Mouse (Mus musculus) macrophage (primary cell): ENCODE data around the gene Ifi35. TPM values are rescaled to one million over a fixed set of nuclear protein-coding genes. Genes with fewer than 3 reads are reported as not detected.

ENCODE experiments used
- H3K27ac ChIP-seq: fragments of 350-480 bp; formaldehyde crosslinking; 2 replicates; pipeline ENCODE4 v1.9.0; 2021
- H3K36me3 ChIP-seq: fragments of 350-480 bp; formaldehyde crosslinking; 2 replicates; pipeline ENCODE4 v1.9.0; 2021; ENCODE audit errors: inconsistent target
- H3K4me3 ChIP-seq: fragments of 350-480 bp; formaldehyde crosslinking; 2 replicates; pipeline ENCODE4 v1.9.0; 2021; ENCODE audit errors: inconsistent target
- H3K79me2 ChIP-seq: fragments of 350-480 bp; formaldehyde crosslinking; 2 replicates; pipeline ENCODE4 v1.9.0; 2021; ENCODE audit errors: inconsistent target
- WGBS: methylation state at CpG from one replicate; pipeline ENCODE4 v1.1.7; 2026; ENCODE audit warnings: inconsistent platforms; ENCODE audit not compliant: missing documents; 5-methylcytosine and 5-hydroxymethylcytosine counted together
- polyA plus RNA-seq: library from polyadenylated mRNA; stranded (reverse); fragments of 250-400 nt; gene quantifications from 3 replicates; pipeline ENCODE4 v1.2.4, GENCODE M21; 2018; ENCODE audit warnings: inconsistent platforms

The Ifi35 gene
- polyA plus RNA-seq, 1 experiment from 2014 or later = 24.9 TPM

DNA sequence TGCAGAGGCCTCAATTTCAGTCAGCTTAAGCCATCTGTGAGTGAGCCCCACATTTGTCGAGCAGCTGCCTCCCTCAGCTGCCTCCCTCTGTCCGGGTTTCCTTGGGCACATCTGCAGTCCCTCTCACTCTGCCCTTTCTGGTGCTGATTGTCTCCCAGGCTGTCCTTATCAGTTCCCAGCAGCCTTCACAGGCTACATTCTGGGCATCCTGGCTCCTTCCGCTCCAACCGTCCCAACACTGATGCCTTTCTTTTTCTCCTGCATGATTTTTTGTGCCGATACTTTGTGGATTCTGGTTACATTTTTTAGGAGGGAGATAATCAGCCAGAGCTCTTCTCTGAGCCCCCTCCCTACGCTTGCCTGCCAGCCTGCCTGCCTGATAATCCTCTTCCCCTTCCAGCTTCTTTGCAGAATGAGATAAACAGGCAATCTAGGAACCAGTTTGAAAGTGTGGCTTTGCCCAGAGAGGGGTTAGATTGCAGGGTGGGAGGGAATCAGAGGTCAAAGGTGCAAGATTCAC lies 37.4 kb downstream of the Ifi35 start:
- H3K4me3 ChIP-seq = no peak overlapping the region
- no peak overlapping the region for H3K27ac ChIP-seq
- WGBS = 76% methylated on average over 6 of the region's 6 CpGs
- H3K79me2 ChIP-seq = no peaks in the 10 kb centered on the region
- H3K36me3 ChIP-seq = no peaks in the 10 kb centered on the region

DNA sequence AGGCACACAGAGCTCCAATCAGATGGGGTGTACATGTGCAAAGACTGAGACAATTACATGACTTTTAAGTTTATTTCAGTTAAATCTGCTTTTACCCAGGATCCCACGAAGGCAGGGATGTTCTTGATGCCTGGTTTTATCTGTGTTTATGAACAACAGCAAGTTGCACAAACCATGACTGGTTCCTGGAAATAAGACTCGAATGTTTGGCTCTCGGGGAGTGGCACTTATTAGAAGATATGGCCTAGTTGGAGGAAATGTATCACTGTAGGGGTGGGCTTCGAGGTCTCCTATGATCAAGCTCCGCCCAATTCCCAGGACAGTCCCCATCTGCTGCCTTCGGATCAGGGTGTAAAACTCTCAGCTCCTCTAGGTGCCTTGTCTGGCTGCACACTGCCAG lies 37.9 kb downstream of the Ifi35 start:
- Histone ChIP-seq H3K79me2 (no peaks in the 10 kb centered on the region), H3K36me3 (no peaks in the 10 kb centered on the region), H3K27ac (no peak overlapping the region), H3K4me3 (no peak overlapping the region)
- WGBS = 88% methylated on average over 6 of the region's 6 CpGs

DNA sequence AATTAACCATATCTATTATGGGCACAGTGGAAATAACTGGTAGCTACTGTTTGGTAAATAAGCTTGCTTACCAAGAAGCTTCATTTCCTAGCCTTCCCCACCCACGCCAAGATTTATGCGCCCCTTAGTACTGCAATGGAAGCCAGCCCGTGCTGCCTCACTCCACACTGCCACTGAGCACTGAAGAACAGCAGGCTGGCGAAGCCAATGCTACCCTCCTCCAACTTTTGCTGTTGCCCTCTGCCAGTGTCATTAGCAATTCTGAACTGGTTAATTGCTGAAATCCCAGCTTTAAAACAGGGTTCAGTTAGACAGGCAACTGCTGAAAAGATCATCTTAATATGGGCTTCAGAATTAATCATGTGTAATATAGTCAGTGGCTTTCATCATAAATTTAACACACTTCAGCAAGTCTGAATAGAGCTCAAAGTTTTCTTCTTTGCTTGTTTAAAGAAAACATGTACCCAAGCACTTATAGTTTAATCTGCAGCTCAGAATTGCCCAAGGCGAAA lies 58.1 kb downstream of the Ifi35 start:
- no peak overlapping the region for H3K4me3 ChIP-seq
- H3K36me3 ChIP-seq = no peaks in the 10 kb centered on the region
- H3K79me2 ChIP-seq = no peaks in the 10 kb centered on the region
- WGBS = 96% methylated on average over 5 of the region's 5 CpGs
- no peak overlapping the region for H3K27ac ChIP-seq

DNA sequence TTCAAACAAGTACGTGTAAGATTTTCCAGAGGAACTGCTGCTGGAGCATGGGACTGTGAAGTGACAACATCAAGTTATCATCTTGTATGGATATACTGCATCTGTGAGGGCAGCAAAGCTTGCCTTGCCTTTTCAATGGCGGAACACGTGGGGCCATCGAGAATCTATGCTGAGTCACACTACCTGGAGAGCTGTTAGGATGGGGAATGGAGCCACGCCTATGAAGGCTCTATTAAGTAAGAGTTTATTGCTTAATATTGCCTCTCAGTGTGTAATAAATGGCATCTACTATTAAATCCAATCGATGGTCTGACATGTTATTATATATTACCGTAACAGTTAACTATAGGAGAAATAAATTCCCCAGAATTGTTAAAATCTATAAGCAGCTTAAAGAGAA lies 58.9 kb downstream of the Ifi35 start:
- WGBS = 87% methylated on average over 7 of the region's 7 CpGs
- Histone ChIP-seq H3K27ac (no peak overlapping the region), H3K4me3 (no peak overlapping the region), H3K36me3 (no peaks in the 10 kb centered on the region), H3K79me2 (no peaks in the 10 kb centered on the region)

Other genes with a start within 250 kb of the Ifi35 start
- gene Ezh1, start 221.9 kb upstream of the Ifi35 start, polyA plus RNA-seq = 19.6 to 40.4 TPM (median 38.1 TPM) in 3 replicates
- 0.36 TPM in 1 of 3 replicates, not detected in the others for gene Ramp2, start 202.4 kb upstream of the Ifi35 start, polyA plus RNA-seq
- gene Vps25, start 194.7 kb upstream of the Ifi35 start, polyA plus RNA-seq = 90.9 to 128 TPM (median 115 TPM) in 3 replicates
- gene Wnk4, start 187.8 kb upstream of the Ifi35 start, polyA plus RNA-seq = not detected in 3 replicates
- gene Cntd1, start 169.4 kb upstream of the Ifi35 start, polyA plus RNA-seq = 0.17 to 0.29 TPM in 2 of 3 replicates, not detected in the other
- 46.1 to 108 TPM (median 103 TPM) in 3 replicates for gene Coa3, start 169.3 kb upstream of the Ifi35 start, polyA plus RNA-seq
- 89.3 to 112 TPM (median 98.9 TPM) in 3 replicates for gene Becn1, start 146.1 kb upstream of the Ifi35 start, polyA plus RNA-seq
- 53.0 to 111 TPM (median 98.6 TPM) in 3 replicates for gene Psme3, start 132.2 kb upstream of the Ifi35 start, polyA plus RNA-seq
- gene Aoc2, start 123.3 kb upstream of the Ifi35 start, polyA plus RNA-seq = 0.43 to 1.0 TPM (median 0.67 TPM) in 3 replicates
- gene Aoc3, start 117.8 kb upstream of the Ifi35 start, polyA plus RNA-seq = not detected in 3 replicates
- gene G6pc, start 80.8 kb upstream of the Ifi35 start, polyA plus RNA-seq = not detected in 3 replicates
- 11.0 to 28.5 TPM (median 12.0 TPM) in 3 replicates for gene Aarsd1, start 30.8 kb upstream of the Ifi35 start, polyA plus RNA-seq
- gene Gm27029, start 23.6 kb upstream of the Ifi35 start, polyA plus RNA-seq = 0.82 to 2.1 TPM in 2 of 3 replicates, not detected in the other
- 7.5 to 12.0 TPM (median 11.5 TPM) in 3 replicates for gene Rundc1, start 23.3 kb upstream of the Ifi35 start, polyA plus RNA-seq
- gene Ptges3l, start 23.1 kb upstream of the Ifi35 start, polyA plus RNA-seq = 1.6 to 5.3 TPM in 2 of 3 replicates, not detected in the other
- gene Rpl27, start 6.1 kb upstream of the Ifi35 start, polyA plus RNA-seq = 158 to 680 TPM (median 569 TPM) in 3 replicates
- 4.7 to 7.4 TPM (median 6.7 TPM) in 3 replicates for gene Rnd2, start 16.6 kb downstream of the Ifi35 start, polyA plus RNA-seq
- gene Vat1, start 17.8 kb downstream of the Ifi35 start, polyA plus RNA-seq = 611 to 709 TPM (median 617 TPM) in 3 replicates
- 0.61 to 7.7 TPM (median 2.1 TPM) in 3 replicates for gene Brca1, start 103.5 kb downstream of the Ifi35 start, polyA plus RNA-seq
- gene Nbr1, start 103.7 kb downstream of the Ifi35 start, polyA plus RNA-seq = 57.2 to 95.2 TPM (median 88.0 TPM) in 3 replicates
- gene Tmem106a, start 133.8 kb downstream of the Ifi35 start, polyA plus RNA-seq = 374 to 580 TPM (median 389 TPM) in 3 replicates
- gene Gm11634, start 150.8 kb downstream of the Ifi35 start, polyA plus RNA-seq = not detected in 3 replicates
- gene Rdm1, start 178.8 kb downstream of the Ifi35 start, polyA plus RNA-seq = 3.7 to 12.9 TPM (median 6.8 TPM) in 3 replicates
- 1.9 to 2.8 TPM (median 2.1 TPM) in 3 replicates for gene Arl4d, start 217.1 kb downstream of the Ifi35 start, polyA plus RNA-seq